Mouse (Mus musculus): ENCODE measurements around the gene Bach2. TPM values are rescaled to one million over a fixed set of nuclear protein-coding genes. Genes with fewer than 3 reads are reported as not detected.
A peak's percentile ranks its signal among the peaks of the same experiment; 100 is the strongest.

The Bach2 gene
- total RNA-seq (2021), result 10 to 100 TPM in 1 of 2 experiments, 1 to 10 TPM in 1; 8.7 to 10.9 TPM
- long read RNA-seq, experiment 1, partial matches to known transcripts, result 1 of 5 reads
- long read RNA-seq, experiment 1, other reads (novel, unspliced or antisense), result 4 of 5 reads
- long read RNA-seq, experiment 2, partial matches to known transcripts, result 0 of 2 reads
- long read RNA-seq, experiment 2, other reads (novel, unspliced or antisense), result 2 of 2 reads

DNA sequence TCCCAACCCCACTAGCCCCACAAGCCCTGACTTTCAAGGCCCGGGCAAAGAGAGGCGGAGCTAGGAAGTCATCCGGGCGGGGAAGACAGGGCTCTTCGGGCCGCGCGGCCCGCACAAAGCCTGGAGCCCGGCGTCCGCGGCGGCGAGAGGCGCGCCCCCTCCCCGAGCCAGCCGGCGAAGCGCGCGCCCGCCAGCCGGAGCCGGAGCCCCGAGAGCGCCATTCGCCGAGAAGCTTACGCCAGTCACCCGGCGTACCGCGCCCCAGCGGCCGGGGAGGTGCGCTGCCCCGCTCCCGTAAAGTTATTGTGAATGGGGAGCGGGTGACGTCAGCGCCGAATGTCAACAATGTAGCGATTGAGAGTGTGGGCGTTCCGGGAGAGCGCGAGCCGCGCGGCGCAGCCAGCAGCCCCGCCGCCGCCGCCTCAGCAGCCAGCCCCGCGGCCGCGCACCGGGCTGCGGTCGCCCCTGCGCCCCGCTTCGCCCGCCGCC is at the start of gene Bach2:
TSS of gene Bach2 (plus strand) at position 439 of the 489 bp plus-strand sequence.
- DNase-seq, result peak; percentile 81

DNA sequence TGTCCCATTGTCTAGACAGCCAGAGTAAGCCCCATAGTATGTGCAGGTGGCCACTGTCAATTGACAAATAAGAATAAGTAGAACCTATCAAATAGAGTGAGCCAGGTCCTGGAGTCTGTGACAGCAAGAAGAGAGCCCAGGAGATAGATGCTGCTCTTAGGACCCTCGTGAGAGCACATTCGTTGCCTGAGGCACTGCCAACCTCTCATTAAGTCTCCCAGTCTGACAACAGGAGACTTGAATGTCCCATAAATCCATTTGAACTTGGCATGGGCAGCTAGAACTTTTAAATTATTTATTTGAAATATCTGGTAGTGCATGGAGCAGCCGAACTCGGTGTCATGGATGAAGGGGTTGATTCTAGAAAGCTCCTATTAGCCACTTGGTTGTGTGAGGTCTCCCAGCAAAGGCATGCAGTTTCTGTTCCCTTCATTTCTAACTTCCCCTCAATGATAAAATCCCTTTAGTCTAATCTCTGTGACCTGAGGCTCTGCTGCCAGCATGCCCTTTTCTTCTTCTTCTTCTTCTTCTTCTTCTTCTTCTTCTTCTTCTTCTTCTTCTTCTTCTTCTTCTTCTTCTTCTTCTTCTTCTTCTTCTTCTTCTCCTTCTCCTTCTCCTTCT is 49.1 kb upstream of the Bach2 start:
- no peak for DNase-seq

DNA sequence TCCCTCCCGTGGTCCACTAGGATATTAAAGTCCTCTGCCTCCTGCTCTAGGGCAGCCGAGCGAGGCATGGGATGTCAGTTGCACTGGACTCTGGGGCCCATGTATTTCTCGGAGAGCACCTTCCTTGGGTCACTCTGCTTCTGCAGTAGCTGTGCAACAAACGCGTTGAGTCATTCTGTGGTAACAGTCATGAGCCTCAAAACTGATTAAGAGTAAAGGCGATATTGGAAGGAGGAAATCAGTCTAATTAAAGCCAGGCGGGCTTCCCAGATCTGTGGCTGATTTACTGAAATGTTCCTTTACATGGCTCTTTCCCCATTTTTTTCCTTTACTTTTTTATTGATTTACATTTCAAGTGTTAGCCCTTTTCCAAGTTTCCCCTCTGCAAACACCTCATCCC is 48.1 kb upstream of the Bach2 start:
- no peak for DNase-seq

DNA sequence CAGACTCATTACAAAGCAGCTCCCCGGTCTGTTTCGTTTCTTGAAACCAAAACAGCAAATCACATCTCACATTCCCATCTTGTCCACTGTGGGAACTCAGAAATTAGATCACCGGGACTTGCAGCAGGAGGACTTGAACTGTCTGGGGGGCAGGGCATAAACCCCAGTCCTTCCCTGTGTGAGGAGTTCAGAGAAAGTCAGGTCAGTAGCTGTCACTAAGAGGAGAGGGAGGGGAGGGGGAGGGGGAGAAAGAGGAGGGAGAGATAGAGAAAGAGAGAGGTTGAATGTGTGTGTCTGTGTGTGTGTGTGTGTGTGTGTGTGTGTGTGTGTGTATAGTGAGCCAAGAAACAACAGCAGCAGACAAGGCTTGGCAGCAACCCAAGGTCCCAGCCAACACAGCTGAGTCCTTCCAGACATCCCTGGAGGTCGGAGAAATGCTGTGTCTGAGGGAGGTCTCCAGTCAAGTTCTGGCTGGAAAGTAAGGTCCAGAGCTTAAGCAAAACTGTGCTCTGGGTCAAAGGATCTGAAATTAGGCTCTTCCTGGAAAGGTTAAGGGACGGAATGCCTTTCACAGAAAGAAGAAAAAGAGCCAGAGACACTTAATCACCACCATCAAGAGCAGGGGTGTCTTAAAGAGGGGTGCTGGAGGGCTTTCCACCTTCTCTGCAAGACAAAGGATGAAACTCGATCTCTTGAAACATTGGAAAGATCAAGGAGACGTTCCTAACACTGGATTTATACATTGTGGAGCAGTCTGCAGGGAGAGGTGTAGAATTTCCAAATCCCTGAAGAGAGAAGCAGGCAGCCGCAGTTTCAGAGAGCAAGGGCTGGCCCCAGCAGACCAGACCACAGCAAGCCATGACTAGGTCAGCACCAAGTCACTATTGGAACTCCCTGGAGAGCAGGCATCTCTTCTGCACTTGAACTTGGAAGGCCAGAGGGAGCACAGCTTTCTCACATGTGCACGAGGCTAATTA is 42.4 kb upstream of the Bach2 start:
- DNase-seq, result peak; percentile 73

DNA sequence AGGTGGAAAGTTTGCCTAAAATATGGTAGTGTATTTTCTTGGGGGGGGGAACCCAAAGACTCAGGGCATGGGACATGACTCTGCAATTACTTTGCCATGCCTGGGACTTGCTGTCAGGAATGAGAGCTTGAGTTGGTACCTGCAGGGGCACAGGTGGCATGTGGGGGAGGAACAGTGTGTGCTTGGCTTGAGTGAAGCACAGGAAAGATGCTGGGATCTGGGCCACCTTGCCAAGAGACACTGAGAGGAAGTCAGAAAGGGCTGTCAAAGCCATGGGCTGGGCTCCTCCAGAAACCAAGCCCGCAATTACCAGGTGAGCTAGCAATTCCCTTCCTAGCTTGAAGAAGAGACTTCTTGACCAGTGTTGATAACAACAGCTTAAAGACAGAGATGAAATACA is 40.6 kb upstream of the Bach2 start:
- DNase-seq, result no peak

DNA sequence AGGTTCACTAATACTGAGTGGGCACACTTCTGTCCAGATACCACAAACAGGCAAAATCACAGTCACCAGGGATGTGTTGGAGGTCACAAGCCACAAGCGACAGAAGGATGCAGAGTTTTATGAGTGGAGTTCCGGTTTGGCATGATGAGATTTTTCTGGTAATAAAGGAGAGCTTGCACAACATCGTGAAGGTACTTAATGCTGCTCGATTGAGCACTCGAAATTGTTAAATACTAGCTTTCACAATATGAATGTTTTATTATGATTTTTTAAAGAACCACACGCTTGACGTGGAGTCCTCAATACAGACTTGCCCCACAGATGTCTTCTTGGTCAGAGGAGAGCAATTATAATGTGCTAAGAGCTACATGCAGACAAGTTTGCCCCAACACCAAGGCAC is 40.0 kb upstream of the Bach2 start:
- no peak for DNase-seq

DNA sequence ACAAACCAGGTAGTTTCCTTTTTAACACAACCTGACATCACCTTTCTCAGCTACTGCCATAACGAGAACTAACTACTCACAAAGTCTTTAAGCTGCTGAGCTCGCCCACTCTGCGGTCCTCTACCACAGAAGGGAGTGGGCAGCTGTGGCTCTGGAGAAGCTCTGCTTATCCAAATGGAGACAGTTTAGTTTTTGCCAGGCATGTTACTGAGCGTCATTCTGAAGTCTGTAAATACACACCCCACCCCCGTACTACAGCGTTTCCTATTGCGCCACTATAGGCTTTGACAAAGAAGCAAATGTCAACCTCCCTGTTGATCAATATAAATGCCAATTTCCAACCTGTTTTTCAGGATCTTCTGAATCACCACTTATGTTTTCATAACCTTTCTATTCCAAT is 39.4 kb upstream of the Bach2 start:
- DNase-seq, result no peak

DNA sequence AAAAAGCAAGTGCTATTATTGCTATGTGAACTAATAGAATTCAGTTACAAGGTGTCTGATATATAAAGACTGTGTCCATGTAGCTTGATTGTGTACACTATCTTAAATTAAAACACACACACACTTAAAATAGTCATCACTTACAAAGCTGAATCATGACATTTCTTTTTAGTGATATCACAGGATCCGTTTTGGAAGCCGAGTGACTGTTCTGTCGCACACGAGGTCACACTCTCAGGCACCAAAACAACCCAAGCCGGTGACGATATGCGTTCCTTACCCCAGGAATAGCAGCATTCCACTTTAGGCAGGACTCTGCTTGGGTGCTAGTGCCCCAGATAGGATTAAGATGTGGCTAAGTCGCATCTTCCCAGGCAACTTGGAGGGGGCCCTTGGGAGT is 37.5 kb upstream of the Bach2 start:
- DNase-seq, result no peak

DNA sequence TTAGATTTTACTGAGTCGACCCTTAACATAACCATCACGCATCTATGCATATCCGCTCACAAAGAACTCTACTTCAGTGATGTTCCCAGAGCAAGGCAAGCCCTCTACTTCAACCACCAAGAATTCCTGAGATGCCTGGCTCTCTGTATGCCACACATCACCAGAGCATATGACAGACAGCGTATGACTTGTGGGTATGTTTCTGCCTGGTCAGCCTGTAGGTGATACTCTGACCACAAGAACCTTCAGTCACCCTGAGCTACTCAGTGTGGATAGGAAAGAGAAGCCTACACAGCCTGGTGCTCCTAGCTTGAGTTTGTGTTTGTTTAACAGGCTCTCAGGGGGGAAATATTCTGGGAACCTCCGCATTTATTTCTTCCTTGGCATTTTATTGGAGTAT is 36.2 kb upstream of the Bach2 start:
- DNase-seq, result no peak

DNA sequence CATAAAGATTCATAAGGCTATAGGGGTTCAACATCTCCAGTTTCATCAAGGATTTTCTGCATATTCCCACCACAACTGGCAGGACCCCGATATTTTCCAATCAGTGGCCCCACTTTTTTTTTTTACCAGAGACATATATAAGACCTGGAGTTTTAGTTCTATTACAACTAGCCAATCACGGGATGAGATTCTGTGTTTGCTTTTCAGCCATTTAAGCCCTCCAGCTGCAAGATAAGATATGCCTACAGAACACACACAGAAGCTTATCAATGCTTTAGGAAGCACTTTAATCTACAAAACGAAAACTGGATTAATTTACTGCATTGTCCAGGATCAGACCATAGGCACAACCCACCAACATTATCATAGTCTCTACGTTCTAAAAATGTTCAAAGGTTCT is 33.8 kb upstream of the Bach2 start:
- no peak for DNase-seq

DNA sequence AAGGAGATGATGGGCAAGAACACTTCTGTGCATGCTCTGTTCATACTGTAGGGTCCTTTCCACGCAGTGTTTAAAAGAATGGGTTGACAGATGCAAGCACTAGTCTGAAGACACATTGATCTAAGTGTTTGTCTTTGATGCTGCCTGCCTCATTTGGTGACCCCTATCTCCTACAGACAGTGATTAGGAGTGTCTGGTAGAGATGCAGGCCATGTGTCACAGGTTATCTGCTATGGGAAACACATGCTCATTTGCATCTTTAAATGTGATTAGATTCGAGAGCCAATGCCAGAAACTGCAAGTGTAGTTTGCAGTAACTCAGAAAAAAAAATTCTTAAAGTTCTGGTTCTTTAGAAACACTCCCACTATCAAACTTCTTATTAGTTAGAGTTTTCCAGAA is 32.8 kb upstream of the Bach2 start:
- no peak for DNase-seq

DNA sequence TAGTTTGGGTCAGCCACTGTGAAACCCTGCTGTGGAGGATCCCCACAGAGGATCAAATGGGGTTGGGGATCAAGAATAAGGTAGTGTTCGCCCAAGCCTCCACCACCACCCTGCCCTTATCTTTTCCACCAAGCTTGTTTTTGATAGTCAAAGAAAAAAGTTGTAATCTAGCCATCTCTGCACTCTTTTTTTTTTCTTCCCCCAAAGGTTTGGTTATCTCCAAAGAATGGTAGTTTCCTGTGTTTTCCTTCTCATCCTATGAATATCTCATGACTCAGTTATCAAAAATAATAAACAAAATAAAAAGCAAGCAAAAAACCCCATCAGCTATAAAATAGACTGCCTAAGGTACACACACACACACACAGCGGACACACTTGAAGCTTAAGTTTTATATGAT is 28.6 kb upstream of the Bach2 start:
- DNase-seq, result no peak

DNA sequence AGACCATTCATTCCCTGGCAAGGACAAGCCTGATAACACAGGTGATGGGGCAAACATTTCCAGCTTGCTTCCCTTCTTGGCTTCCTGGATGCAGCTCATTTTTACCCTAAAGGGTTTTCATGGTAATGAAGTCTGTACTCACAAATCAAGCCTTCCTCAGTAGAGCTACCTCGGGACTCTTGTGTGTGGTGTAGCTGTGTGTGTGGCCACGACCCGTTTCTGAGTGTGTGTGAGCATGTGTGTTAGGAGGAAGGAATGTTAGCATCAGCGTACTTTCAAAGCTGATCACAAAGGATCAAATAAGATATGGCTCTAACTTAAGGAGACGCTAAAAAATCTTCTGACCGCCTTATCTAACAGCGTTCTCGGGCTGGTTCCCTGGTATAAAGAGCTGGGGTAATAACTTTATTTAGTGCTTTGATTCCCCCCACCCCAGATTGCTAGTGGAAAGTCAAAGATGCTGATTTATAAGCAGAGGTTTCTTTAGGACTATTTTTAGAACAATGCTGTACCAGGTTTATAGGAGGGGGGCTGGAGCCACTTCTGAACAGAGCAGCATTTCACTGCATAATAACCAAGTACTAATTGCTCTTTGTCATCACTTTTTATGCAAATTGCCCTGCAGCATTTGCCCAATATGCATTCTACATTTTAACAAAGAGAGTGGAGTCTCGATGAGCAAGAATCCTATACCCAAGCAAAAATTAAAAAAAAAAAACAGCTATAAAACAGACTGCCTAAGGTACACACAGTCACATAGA is 28.0 kb upstream of the Bach2 start:
- no peak for DNase-seq

DNA sequence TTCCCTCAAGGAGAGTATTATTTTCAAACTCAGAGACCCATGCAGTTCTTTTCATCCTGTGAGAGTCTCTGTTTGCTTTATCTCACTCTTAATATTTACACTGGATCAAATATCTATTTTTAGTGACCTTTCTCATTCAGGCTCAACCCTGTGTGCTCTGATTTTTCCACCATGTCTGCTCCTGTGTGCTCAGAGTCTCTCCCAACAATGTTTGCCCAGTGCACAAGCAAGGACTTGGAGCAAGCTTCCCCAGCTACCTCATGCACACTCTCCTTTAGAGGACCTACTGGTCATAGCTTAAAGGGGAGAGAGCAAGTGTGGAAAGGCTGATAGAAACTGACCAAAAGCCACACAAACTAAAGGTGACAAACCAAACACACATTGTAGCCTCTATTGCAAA is 26.0 kb upstream of the Bach2 start:
- DNase-seq, result no peak

DNA sequence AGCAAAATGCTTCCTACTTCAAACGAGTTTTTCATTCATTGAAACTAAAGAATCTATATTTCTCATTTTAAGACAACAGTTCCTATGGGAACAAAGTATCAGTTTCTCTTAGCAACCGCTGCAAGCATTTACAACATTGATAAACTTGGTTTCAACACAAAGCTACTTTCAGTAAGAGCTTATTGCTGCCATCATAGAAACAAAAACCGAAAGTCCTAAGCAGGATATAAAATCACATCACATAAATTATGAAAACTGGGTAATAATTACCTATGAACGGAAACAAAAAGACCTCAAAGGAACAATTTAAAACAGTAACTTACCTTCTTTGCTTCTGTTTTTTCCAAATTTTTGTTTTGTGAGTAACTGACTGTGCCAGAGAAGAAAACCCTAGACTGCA is 22.1 kb upstream of the Bach2 start:
- no peak for DNase-seq

DNA sequence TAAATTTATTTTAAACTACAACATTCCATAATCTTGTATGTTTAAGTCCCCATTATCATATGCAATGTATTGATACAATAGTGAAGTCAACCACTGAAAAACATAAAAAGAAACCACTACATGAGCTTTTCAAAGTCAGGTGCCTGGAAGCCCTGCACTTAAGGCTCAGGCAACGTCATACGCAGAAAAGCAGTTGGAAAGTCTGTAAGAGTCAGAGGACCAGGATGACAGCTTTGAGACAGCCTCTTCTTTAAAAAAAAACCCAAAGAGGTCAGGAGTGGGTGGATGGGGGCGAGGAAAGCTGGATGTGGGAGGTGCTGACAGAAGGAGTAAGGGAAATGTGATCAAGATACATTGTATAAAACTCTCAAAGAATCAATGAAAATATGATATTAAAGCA is 21.6 kb upstream of the Bach2 start:
- DNase-seq, result no peak

DNA sequence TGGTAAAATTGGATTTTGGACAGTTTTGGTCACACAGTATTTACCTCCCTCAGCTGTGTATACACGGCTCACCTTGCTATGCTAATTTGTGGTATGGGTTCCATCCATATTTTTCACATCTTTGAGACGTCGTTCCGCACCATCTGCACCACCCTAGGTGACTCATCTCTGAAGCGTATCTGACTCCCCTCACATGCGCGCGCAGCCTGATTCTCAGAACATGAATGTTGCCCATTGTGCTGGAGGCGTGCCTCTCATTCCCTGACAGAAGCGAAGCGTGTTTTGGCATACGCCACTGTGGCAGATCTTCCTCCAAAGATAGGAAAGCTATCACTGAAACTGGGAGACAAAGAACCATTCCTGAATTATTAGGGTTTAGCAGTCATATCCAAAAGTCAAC is 21.0 kb upstream of the Bach2 start:
- DNase-seq, result no peak

DNA sequence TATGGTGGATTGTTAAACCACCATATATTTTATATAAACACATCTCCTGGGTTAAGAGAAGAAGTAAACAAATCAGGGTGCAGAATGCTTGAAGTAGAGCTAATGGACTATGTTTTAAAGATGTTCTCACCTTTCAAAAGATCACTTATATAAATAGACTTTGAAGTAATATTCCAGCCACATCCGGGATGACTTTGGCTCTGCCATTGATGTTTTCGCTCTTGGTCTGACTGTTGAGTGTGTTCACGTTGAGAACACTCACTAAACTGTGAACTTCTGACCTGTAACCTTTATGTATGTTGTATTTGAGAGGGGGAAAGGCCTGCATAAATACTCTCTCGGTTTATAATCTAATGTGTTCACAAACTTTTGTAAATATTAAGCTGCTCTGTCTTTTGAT is 20.2 kb upstream of the Bach2 start:
- DNase-seq, result no peak

DNA sequence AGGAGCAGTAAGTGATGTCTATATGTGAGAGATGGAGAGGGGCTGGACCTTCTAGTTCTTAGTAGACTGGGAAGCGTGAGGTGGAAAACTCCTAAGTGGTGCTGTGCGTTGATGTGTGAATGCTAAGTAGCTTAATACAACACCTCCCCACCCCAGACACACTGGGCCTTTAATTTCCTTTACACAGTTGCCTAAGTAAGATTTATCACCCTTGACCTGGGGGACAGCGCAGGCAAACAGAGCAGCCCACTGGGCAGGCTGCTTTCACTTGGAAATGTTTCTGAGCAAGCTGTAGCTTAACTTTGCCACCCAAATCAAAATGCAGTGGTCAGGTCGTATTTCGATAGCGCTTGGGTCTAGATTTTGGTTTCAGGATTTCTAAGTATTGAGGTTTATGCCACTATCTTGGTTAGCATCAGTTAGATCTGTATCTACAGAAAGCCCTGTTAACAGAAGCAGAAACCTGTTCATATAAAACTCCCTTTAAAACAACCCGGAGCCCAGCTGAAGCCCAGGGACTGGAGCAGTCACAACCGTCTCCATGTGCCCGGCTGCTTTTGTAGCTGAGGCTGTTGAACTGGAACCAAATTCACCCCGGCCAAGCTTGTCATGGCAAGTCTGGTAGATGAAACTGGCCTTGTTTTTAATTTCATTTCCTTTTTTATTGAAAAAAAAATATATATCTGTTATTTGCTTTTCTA is 19.0 kb upstream of the Bach2 start:
- DNase-seq, result no peak

DNA sequence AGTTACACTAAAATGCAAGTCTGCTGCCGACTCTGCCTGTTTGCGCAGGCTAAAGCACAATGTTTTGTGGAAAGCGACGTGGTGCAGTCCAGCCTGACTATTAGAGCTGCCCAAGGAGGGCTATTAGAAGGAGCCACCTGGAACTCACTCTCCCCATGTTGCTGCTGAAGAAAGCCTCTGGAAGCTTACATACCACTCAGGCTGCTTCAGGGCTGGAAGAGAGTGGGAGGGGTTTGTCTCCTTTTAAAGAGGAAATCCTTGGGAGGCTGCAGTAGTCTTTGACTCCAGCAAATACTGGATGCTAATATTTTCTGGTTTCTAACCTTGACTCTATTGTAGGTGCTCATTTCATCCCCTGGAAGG is 18.5 kb upstream of the Bach2 start:
- DNase-seq, result no peak

DNA sequence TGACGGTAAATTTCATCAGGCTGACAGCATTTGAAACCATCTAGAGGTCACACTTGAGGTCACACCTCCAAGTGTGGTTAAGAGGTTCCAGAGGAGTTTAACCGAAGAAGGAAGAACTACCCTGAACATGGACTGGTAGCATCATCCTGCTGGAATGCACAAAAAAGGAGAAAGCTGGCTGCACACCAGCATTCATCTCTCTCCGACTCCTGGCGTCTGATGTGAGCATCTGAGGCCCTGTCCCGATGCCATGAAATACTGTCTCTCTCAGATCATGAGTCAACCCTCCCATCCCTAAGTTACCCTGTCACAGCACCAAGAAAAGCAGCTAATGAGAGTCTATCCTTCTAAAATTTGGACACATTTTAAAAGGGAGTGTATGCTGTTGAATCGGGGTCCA is 17.6 kb upstream of the Bach2 start:
- DNase-seq, result peak; percentile 24

DNA sequence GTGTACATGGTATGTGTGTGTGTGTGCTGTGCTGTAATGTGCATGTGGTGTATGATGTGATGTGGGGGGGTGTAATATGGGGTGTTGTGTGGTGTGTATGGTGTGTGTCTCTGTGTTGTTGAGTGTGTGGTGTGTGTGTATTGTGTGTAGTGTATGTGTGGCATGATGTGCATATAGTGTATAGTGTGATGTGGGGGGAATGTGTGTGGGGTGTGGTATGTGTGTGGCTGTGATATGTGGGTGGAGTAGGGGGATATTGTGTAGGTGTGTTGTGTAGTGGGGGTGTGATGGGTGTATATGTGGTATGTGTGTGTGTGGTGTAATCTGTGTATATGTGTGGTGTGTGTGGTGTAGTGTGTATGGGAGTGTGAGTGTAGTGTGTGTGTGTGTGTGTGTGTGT is 15.0 kb upstream of the Bach2 start:
- no peak for DNase-seq
